Mouse (Mus musculus): ENCODE measurements around the gene Cox14.

The Cox14 gene

DNA sequence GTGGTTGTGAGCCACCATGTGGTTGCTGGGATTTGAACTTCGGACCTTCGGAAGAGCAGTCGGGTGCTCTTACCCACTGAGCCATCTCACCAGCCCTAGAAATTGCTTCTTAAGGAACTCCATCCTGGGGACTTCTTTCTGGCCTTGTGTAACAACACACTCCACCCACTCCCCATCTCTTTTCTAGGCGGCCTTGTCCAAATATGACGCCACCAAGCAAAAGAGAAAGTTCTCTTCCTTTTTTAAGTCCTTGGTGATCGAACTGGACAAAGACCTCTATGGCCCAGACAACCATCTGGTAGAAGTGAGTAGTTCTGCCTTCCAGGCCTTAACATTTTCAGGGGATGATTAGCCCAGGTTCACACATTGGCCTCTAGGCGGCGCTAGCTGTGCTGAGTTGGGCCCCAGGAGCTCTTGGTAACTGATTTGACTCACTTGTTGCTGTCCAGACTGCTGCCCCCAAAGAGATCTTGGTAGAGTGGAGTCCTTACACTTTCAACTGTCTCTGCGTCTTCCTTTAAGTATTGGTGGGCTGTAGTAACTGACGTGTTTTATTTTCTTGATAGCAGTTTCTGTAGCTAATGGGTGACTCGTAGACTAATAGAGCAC, 19.9 kb upstream of the Cox14 start, which contains the start of gene Gm17349:
Gm17349 (minus strand) TSS at position 51 of the 609 bp plus-strand sequence.
- in situ Hi-C loops (cut with MboI, MseI) = no loop called here

DNA sequence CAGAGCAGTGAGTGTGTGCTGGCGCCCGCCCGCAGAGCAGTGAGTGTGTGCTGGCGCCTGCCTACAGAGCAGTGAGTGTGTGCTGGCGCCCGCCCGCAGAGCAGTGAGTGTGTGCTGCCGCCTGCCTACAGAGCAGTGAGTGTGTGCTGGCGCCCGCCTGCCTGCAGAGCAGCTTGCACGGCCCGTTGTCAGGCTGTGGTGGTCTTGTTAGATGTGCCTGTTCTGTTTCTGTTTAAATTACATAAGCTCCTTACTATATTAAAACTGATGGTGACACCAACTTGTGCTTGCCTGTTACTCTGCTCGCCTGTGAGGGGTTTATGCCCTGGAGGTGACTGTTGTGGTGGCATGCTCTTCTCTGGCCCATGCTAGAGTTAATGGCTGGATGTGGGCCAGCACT, 17.2 kb upstream of the Cox14 start:
- in situ Hi-C loops (cut with MboI, MseI) = no loop called here

DNA sequence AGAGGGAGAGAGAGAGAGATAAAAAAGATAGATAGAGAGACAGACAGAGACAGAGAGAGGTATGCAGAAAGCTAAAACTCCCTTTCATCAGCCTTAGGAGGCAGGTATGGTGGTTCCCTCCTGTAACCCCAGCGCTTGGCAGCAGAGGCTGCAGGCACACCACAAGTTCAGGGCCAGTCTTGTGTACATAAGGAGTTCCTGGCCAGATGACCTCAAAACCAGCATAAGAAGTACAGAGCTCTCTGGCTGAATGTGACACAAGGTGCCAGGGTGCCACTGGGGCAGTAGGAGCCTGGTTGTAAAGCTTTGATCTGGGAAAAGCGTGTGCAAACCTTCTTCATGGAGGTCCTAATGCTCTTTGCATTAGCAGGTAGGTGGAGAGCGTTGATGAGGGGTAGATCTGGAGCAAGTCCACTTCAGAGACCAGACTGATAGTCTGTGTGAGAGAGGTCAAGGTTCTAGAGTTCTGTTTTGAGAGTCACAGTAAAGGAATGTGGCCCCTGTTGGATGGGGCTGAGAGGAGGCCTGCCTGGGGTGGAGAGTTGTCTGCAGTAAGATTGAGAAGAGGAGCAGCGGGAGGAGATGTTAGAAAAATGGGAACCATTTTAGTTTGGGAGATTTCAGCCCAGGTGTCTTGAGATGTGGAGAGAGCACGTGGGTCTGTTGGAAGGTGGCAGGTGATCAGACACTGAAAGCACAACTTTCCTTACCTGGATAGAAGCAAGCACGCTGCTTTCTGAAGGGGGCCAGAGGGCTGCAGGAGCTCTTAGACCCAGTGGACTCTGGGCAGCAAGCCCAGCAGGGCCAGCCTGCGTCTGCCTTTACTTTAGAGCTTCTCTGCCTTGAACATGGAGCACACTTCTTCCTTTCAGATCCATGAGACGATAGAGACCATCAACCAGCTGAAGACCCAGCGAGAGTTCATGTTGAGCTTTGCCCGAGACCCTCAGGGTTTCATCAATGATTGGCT, 14.9 kb upstream of the Cox14 start:
- in situ Hi-C loops (cut with MboI, MseI) = no loop called here

DNA sequence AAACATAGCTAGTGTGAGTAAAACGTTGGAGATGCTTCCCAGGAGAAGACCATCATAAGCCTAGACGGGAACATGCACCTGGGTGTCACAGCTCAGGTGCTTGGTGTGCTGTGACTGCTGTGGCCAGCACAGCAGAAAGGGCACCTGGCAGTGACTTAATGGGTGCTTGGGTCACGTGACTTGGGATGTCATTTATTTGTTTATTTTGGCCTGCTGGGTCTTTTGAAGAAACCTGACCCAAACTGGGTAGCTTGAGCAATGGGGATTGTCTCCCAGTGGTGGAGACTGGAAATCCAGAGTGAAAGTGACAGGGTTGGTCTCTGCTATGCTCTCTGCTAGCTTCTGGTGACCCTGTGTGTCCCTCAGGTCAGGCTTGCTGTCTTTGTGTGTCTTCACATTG, 13.9 kb upstream of the Cox14 start:
- in situ Hi-C loops (cut with MboI, MseI) = no loop called here

DNA sequence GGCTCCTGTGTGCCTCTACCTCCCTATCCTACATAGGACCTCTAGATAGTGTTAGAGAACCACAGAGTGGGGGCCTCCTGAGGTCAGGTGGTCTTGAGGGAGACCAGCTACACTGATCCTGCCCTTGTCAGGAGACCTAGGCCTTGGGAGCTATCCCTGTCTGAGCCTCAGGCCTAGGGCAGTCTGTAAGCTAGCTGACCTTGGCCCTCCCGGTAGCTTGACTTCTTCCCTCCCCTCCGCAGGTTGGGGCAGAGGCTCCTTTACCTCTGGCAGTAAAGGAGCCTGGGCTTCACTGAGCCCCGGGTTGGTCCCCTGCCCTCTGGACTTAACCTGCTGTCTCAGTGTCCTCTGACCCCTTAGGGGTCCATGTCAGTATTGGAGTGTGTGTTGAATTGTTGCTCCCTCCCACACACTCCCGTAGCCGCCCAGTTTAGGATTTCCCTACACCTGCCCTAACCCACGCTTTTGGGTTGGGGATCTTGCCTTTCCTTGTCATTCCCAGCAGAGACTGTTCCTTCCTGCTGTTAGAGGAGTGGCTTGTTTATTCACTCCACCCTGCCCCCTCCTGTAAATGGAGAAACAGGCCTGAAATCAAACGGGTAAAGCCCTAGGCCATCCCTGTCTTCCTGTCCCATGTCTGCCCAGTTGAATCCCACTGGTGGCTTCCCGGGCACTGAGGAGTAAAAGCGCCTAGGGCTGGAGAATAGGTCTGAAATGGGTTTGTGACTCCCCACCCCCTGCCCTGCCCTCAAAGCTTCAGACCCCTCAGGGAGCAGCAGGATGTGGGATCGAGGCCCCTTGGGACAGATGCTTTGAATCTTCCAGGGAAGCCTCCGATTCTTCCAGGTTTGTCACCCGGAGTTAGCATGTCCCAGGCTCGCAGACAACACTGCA, 12.5 kb upstream of the Cox14 start:
- in situ Hi-C loops (cut with MboI, MseI) = no loop called here

DNA sequence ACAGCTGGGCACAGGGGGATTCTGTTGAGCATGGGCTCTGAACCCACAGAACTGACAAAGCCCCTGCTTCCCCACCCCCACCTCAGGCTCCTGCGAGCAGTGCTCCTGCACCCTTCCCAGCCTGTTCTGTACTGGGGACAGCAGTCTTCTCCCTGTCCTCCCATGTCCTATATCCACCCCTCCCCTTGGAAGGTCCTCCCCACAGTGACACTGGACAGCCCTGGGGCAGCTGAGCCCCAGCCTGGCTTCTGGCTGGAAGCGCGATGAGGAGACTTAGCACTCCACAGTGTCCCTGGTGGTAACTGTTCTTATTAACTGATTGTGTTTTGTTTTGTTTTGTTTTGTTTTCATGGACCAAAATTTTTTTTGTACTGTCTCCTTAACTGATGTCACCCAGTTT, 11.8 kb upstream of the Cox14 start:
- in situ Hi-C loops (cut with MboI, MseI) = no loop called here

DNA sequence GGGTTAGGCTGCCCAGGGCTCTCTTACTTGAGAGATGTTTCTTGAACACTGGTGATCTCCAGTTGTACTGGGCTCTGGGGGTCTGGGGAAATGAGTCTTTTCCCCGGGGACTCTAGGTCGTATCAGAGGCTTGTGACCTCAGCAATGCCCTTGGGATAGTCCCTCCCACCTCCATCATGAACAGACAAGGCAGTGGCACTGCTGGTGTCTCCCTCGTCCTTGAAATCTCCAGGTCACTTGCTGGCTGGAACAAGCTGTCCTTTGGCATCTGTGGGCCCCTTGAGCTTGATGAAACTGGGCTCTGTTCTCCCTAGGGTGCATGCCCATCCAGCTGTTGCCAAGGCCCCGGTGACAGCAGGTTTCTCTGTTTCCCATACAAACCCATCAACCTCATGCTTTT, 11.2 kb upstream of the Cox14 start:
- in situ Hi-C loops (cut with MboI, MseI) = no loop called here

DNA sequence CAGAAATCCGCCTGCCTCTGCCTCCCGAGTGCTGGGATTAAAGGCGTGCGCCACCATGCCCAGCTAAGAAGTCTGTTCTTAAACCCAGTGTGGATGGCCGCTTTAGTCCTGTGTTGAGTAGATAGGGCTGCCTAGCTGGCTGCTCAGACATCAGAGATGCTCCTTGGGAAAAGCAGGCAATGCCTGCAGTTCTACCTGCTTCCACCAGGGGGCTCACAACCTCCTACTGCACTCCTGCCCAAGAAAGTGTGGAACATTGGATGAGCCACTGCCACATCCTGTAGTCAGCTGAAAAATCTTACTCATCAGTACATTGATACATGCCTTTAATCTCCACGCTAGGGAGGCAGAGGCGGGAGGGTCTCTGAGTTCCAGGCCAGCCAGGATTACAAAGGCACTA, 10.6 kb upstream of the Cox14 start:
- in situ Hi-C loops (cut with MboI, MseI) = loop anchor here in 1 of 2 experiments (5.0 kb wide), 1 partner anchor 57 kb away; the partner anchor contains the start of gene Cers5

DNA sequence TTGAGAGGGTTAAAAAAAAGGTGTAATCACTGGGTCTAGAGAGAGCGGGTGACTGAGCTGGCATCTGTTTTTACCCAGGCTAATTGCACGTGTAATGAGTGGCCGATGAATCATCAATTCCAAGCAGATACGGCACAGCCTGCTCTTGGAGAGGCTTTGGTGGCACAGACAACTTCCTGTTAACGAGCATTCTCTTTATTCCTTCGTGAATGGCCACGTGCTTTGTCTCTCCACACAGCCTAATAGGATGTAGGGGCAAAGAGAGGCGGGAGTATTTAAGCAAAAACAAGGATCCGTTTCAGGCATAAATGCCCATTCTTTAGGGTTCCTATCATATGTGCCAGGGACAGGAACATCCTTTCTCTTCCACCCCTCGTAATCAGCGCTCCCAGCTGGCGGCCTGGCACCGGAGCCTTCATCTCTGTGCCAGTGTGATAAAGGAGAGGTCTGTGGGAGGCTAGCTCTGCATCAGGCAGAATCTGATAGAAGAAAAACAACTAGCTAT, 10.0 kb upstream of the Cox14 start:
- in situ Hi-C loops (cut with MboI, MseI) = loop anchor here in 1 of 2 experiments (5.0 kb wide), 1 partner anchor 57 kb away; the partner anchor contains the start of gene Cers5

DNA sequence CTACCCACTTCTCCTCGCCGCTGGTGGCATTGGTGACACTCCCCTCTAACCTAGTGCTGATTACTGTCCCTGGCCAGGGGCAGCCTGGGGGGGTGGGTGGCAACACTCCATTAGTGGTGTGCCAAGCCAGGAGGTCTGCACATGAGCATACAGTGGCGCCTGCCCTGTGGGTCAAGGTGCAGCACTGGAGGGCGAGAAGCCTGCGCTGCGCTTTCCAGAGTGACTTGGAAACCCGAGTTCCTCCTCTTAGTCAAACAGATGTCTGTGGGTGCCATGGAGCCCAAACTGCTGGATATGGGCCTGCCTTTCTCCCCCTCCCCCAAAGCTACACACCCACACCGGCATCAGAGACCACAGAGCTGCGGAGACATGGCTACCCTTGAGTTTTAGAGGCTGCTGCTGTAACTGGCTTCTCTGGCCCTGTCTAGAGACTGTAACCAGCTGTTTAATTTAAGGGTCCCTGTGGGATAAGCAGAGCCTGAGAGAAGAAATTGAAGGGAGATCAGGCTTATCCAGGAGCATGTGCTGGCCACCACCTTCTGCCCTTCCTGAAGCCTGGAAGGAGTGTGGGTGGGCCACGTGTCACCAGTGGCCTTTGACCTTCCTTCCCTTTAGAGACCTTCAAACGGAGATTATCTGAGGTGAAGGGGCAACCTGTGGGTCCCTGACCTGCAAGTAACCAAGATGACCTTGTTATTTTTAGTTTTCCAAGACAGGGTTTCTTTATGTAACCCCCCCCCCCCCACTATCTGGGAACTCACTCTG, 9.3 kb upstream of the Cox14 start:
- in situ Hi-C loops (cut with MboI, MseI) = loop anchor here in 1 of 2 experiments (5.0 kb wide), 1 partner anchor 56 kb away; the partner anchor contains the start of gene Cers5

DNA sequence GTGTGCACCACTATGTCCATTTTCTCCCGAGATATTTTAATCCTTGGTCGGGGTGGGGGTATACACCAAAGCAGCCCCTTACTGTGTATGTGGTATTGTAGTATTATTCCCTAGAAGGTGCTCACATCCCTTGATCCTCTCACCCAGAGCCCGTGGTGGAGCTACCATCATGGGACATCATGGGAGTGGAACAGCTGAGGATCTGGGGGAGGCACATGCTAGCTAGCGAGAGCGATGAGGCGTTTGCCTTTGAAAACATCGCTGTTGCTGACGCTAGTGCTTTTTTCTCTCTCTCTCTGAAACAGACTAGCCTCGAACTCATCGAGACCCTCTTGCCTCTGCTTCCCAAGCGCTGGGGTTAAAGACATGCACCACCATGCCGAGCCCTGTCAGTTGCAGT, 8.6 kb upstream of the Cox14 start:
- in situ Hi-C loops (cut with MboI, MseI) = loop anchor here in 1 of 2 experiments (5.0 kb wide), 1 partner anchor 55 kb away; the partner anchor contains the start of gene Cers5

DNA sequence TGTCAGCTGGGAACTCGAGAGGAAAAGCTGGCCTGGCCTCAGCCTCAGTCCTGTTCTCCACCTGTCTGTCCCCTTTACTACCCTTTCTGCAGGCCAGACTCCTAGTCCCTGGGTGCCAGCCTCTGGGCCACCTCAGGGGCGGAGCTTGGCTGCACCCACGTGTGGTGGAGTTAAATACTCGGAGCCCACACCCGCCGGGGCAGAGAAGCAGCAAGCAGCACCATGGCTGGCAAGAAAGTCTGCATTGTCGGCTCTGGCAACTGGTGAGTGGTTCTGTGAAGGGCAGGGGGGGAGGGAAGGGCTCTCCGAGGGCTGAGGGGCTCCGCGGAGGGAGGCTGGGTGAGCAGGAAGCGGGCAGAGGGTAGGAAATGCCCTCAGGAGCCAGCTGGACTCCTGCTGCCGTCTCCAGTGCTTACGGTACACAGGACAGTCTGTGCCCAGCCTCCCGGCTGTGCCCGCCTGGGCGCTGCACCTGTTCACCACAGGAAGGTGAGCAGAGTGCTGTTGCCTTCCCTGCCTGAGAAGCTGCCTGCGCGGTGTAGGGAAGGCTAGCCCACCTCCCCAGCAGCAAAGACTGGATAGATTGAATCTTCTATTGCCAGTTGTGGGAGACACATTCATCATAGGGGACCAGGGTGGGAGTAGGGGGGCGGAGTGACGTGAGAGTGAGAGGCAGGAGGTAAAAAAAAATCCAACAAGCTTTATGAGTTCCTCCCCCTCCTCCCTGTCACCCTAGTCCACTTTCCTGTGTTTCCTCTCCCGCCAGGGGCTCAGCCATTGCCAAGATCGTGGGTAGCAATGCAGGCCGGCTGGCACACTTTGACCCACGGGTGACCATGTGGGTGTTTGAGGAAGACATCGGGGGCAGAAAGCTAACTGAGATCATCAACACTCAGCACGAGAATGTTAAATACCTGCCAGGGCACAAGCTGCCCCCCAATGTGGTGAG, 7.8 kb upstream of the Cox14 start, which contains the start of gene Gpd1:
Gpd1 (plus strand) TSS at position 130 of the 949 bp plus-strand sequence.
- in situ Hi-C loops (cut with MboI, MseI) = loop anchor here in 1 of 2 experiments (5.0 kb wide), 1 partner anchor 55 kb away; the partner anchor contains the start of gene Cers5

DNA sequence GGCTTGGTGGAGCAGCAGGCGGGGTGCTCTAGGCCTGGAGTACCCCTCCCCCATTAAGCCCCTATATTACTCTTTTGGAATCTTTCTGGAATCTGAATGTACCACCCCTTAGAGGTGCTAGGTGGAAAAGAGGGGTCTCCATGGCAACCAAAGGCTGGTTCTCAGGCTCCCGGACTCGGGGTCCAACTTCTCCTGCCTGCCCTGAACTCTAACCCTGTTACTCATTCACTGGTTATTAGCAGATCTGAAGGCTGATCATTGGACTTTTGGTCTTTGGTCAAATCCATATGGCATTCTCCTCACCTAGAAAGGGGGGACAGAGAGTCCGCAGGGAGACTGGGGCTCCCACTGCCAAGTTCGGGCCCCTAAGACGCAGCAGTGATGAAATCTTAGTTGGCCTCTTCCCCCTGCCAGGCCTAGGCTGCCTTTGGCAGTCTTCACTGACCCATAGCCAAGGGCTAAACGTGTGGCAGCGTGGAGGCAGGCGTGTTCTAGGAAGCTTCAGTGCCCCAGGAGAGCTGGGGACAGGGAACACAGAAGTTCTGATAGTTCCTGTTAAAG, 6.9 kb upstream of the Cox14 start:
- in situ Hi-C loops (cut with MboI, MseI) = loop anchor here in 1 of 2 experiments (5.0 kb wide), 1 partner anchor 54 kb away; the partner anchor contains the start of gene Cers5

DNA sequence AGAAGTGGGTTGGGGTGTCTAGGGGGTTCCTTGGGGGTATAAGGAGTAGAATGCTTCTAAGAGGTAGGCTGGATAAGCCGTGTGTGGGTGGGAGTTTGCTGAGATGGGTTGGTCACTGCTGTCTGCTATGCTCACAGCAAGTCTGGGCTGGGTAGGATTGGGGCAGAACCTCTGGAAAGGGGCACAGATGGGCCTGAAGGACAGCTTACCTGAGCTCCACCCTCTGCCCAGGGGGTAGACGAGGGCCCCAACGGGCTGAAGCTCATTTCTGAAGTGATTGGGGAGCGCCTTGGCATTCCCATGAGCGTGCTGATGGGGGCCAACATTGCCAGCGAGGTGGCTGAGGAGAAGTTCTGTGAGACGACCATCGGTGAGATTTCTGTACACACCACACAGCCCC, 5.6 kb upstream of the Cox14 start:
- in situ Hi-C loops (cut with MboI, MseI) = loop anchor here in 1 of 2 experiments (5.0 kb wide), 1 partner anchor 52 kb away; the partner anchor contains the start of gene Cers5

DNA sequence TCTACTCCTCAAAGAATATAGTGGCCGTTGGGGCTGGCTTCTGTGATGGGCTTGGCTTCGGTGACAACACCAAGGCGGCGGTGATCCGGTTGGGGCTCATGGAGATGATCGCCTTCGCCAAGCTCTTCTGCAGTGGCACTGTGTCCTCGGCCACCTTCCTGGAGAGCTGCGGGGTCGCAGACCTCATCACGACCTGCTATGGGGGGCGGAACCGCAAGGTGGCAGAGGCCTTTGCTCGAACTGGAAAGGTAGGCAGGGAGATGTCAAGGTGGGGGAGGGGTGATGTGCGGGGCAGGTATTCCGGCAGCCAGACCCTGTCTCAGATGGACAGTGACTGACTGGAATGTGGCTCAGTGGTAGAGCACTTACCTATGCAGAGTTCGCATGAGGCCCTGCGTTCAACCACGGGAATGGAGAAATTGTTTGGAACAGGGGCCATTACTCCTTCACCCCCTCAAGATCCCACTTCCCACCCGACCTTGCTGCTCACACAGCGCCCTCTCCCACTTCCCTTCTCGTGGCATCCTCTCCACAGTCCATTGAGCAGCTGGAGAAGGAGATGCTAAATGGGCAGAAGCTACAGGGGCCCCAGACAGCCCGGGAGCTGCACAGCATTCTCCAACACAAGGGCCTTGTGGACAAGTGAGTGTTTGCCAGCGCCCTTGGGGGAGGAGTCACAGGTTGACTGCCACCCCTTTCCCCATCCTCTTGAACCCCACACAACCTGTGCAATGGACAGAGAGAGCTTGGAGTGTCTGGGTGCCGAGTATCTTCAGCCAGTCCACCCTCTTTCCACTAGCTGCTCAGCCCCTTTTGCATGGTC, 3.3 kb upstream of the Cox14 start:
- in situ Hi-C loops (cut with MboI, MseI) = no loop called here

DNA sequence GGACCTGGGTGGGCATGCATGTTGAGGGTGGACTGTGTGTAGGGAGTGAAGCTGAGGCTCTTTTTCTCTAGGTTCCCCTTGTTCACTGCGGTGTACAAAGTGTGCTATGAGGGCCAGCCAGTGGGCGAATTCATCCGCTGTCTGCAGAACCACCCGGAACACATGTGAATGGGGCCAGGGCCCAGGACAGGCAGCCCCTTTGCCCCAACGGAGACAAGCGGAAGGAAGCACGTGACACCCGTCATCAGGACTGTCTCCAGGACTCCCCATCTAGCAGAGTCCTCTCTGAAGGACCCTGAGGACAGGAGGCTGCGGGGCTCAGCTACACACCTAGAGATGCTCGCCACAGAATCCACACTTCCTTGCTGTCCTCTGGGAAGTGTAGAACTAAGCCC, 2.3 kb upstream of the Cox14 start:
- in situ Hi-C loops (cut with MboI, MseI) = no loop called here

DNA sequence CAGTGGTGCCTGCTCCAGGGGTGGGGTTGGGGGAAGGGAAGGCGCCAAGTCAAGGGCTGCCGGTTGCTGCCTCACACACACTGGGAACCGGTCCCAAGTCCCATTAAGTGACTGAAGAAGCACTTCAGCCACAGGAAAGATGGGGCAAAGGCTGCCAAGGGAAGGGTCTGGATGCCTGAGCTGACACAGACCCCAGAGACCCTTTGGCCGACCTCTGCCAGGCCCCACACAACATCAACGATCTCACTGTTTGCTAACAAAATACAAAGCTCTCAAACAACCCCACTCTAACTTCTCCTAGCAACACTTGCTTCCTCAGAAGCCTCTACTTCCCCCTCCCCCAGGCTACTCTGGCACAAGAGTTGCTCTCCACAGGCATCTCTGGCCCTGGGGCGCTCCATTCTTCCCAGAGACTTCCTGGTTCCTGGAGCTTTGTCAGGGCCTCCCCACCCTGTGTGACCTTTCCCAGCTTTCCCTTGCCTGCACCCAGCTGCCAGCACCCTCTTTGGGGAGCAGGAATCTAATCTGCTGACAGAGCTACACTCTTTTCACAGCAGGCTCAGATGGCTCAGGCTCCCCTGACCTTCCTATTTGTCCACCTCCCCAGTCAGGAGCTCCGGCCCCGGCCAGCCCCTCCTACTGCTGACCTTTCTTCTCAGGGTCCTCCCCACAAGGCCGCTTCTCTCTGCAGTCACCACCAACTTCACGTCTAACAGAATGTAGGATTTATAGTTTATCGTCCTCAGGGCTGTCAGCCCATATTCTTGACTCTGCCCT, 1.7 kb upstream of the Cox14 start:
- in situ Hi-C loops (cut with MboI, MseI) = no loop called here
